Mouse (Mus musculus) kidney, embryonic 15.5 days (tissue): Measurements from ENCODE around the gene Pqlc3. TPM values are rescaled to one million over a fixed set of nuclear protein-coding genes. Genes with fewer than 3 reads are reported as not detected.
"Not testable (repeated sequence)": the region's sequence is repeated elsewhere in the genome, so short reads cannot be mapped to it uniquely, and the experiment has no call there.

Experiments
- ATAC-seq: fragments of 200-750 bp; cut with Nextera tagmentation; replicated peaks from 2 replicates; pipeline ENCODE4 v1.8.0; 2017; ENCODE audit warnings: moderate TSS enrichment; ENCODE audit not compliant: low FRiP score
- H3K27ac ChIP-seq: fragments of 300-500 bp; sonication (generic); 2 replicates; pipeline ENCODE4 v1.5.1; 2015; ENCODE audit warnings: mild to moderate bottlenecking, inconsistent platforms
- H3K27me3 ChIP-seq: fragments of 300-500 bp; sonication (generic); 2 replicates; pipeline ENCODE4 v1.6.1; 2015; ENCODE audit warnings: inconsistent platforms
- H3K36me3 ChIP-seq: fragments of 300-500 bp; sonication (generic); 2 replicates; pipeline ENCODE4 v1.6.1; 2015; ENCODE audit warnings: inconsistent platforms
- H3K4me1 ChIP-seq: fragments of 300-500 bp; sonication (generic); 2 replicates; pipeline ENCODE4 v1.6.1; 2015; ENCODE audit warnings: inconsistent platforms
- H3K4me2 ChIP-seq: fragments of 300-500 bp; sonication (generic); 2 replicates; pipeline ENCODE4 v1.6.1; 2015; ENCODE audit warnings: moderate library complexity, mild to moderate bottlenecking, inconsistent platforms
- H3K4me3 ChIP-seq: fragments of 300-500 bp; sonication (generic); replicated peaks from 2 replicates; pipeline ENCODE4 v1.5.1; 2015; ENCODE audit warnings: mild to moderate bottlenecking, inconsistent platforms
- H3K9ac ChIP-seq: fragments of 300-500 bp; sonication (generic); 2 replicates; pipeline ENCODE4 v1.6.1; 2015; ENCODE audit warnings: mild to moderate bottlenecking, inconsistent platforms
- H3K9me3 ChIP-seq: fragments of 300-500 bp; sonication (generic); replicated peaks from 2 replicates; pipeline ENCODE4 v1.6.1; 2016; ENCODE audit warnings: inconsistent platforms
- WGBS: fragments of 180-500 bp; shearing (Covaris S2); methylation state at CpG from one replicate; pipeline ENCODE4 v1.1.7; 2015; ENCODE audit warnings: mixed read lengths; 5-methylcytosine and 5-hydroxymethylcytosine counted together
- polyA plus RNA-seq: library from polyadenylated mRNA; unstranded; fragments of >200 nt; fragmentation: Nextera tagmentation; extraction: Ambion mirVana; gene quantifications from 2 replicates; pipeline ENCODE4 v1.2.1, GENCODE M21; 2015

The Pqlc3 gene
- polyA plus RNA-seq, 1 experiment from 2014 or later: 4.9 TPM

GRCm38 (mm10) chr12:17032694-17033463, 32.7 kb upstream of the Pqlc3 start:
- 39% methylated on average over 13 of the region's 13 CpGs for WGBS
- Histone ChIP-seq H3K27me3 (peaks cover 20% of the 10 kb centered on the region), H3K9me3 (0 out of 2 replicates have a peak, but pooled peaks cover 5% of the 10 kb centered on the region), H3K4me1 (no peaks in the 10 kb centered on the region), H3K4me3 (no peak overlapping the region), H3K27ac (no peak overlapping the region), H3K36me3 (no peaks in the 10 kb centered on the region), H3K4me2 (no peak overlapping the region), H3K9ac (no peak overlapping the region)
- no peak for ATAC-seq

DNA sequence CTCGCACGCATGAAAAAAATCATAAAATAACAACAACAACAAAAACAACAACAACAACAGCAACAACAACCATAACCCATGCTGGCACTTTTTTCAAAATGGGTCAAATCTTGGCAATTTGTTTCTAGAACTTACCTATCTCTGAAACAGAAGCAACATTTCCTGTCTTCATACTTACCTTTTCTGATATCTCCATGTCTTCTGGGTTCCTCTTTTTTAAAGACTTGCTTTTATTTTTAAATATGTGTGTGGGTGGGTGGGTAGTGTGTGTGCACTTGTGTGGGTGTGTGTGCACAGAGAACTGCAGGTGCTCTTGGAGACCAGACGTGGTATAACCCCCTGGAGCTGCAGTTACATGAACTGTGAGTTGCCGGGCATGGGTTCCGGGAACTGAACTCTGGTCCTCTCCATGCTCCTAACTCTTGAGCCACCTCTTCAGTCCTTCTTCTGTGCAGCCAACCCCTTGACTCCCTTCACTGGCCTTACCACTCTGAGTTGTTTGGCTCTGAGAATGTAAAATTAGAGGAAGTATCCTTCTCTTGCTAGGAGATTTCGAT, 24.4 kb upstream of the Pqlc3 start:
- Histone ChIP-seq H3K9me3 (0 out of 2 replicates have a peak, but pooled peaks cover 5% of the 10 kb centered on the region), H3K4me1 (0 out of 2 replicates have a peak, but pooled peaks cover 4% of the 10 kb centered on the region), H3K36me3 (no peaks in the 10 kb centered on the region), H3K27ac (no peak overlapping the region), H3K4me3 (no peak overlapping the region), H3K27me3 (0 out of 2 replicates have a peak, but pooled peaks cover under 1% of the 10 kb centered on the region), H3K9ac (no peak overlapping the region), H3K4me2 (no peak overlapping the region)
- WGBS: 86% methylated on average over 6 of the region's 6 CpGs
- no peak for ATAC-seq

- Histone ChIP-seq H3K4me3 (no peak overlapping the region), H3K9ac (no peak overlapping the region), H3K27ac (no peak overlapping the region), H3K9me3 (no peaks in the 10 kb centered on the region), H3K4me1 (0 out of 2 replicates have a peak, but pooled peaks cover 4% of the 10 kb centered on the region), H3K36me3 (no peaks in the 10 kb centered on the region), H3K4me2 (no peak overlapping the region), H3K27me3 (no peaks in the 10 kb centered on the region)
- WGBS: 86% methylated on average over 4 of the region's 4 CpGs
- no peak for ATAC-seq
Measured at GRCm38 (mm10) chr12:17022145-17022544, 21.9 kb upstream of the Pqlc3 start.

- 83% methylated on average over 4 of the region's 4 CpGs for WGBS
- ATAC-seq: not testable (repeated sequence)
Measured at GRCm38 (mm10) chr12:17021125-17021524, 20.9 kb upstream of the Pqlc3 start.

DNA sequence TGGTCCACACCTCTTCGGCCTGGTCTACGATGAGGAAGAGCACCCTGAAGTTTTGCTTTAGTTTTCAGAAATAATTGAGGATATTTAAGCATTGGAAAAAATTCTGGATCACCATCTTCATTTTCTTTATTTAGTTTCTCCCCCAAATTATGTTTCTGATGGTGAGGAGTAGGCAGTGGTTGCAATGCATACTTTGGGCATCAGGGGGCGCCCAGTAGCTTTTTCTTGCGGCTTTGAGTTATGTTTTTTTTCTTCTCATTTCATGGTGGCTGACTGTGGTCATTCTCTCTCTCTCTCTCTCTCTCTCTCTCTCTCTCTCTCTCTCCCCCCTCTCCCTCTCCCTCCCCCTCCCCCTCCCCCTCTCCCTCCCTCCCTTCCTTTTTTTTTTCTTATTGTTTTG, 18.3 kb upstream of the Pqlc3 start:
- Histone ChIP-seq H3K27ac (no peak overlapping the region), H3K9ac (no peak overlapping the region), H3K4me2 (no peak overlapping the region), H3K27me3 (no peaks in the 10 kb centered on the region), H3K36me3 (no peaks in the 10 kb centered on the region), H3K4me1 (no peaks in the 10 kb centered on the region), H3K4me3 (no peak overlapping the region), H3K9me3 (no peaks in the 10 kb centered on the region)
- 30% methylated on average over 4 of the region's 4 CpGs for whole genome bisulfite sequencing
- ATAC-seq: no peak

More at GRCm38 (mm10) chr12:17021125-17021524, 20.9 kb upstream of the Pqlc3 start:
- not testable (repeated sequence) for H3K27me3 ChIP-seq, H3K9ac ChIP-seq, H3K4me2 ChIP-seq, H3K4me3 ChIP-seq, H3K4me1 ChIP-seq, H3K9me3 ChIP-seq, H3K36me3 ChIP-seq, H3K27ac ChIP-seq

- H3K9ac ChIP-seq: no peak overlapping the region
- no peak overlapping the region for H3K27ac ChIP-seq
- no peak overlapping the region for H3K4me3 ChIP-seq
- no peaks in the 10 kb centered on the region for H3K36me3 ChIP-seq
- 63% methylated on average over 2 of the region's 2 CpGs for WGBS
- ATAC-seq: no peak
- 0 out of 2 replicates have a peak, but pooled peaks cover under 1% of the 10 kb centered on the region for H3K27me3 ChIP-seq
- no peaks in the 10 kb centered on the region for H3K9me3 ChIP-seq
- peaks cover 7% of the 10 kb centered on the region for H3K4me1 ChIP-seq
- H3K4me2 ChIP-seq: no peak overlapping the region
Measured at GRCm38 (mm10) chr12:17015711-17016110, 15.5 kb upstream of the Pqlc3 start.

DNA sequence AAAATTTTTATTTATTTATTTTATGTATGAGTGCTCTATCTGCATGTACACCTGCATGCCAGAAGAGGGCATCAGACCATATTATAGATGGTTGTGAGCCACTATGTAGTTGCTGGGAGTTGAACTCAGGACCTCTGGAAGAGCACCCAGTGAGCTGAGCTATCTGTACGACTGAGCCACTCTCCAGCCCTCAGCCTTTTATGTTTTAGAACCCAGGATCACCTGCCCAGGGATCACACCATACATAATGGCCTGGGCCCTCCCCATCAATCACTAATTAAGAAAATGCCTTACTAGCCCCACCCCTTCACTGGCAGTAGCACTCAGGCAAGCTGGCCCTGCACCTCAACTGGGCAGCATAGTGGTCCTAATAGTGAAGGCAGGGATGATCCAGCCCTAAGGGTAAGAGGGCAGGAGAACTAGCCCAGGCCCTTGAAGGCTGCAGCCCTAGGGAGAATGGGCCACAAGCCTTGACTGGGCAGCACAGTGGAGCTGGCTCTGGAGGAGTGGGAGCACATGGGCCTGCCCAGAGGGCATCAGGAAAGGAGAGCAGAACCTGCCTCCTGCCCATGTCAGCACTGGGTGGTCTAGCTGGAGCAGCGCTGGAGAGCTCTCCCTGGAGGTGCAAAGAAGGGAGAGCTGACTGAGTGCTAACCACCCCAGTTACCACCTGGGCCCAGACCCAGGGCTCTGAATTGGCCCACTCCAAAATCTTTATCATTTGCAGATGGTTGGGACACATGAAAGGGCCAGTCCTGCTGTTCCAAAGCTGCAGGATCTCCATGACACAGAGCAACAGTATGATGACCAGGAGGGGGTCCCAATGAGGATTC, 12.1 kb upstream of the Pqlc3 start:
- H3K36me3 ChIP-seq: no peaks in the 10 kb centered on the region
- no peak overlapping the region for H3K4me3 ChIP-seq
- no peak overlapping the region for H3K27ac ChIP-seq
- peak; percentile 26 for ATAC-seq
- 65% methylated on average over 2 of the region's 2 CpGs for whole genome bisulfite sequencing
- H3K9me3 ChIP-seq: 0 out of 2 replicates have a peak, but pooled peaks cover 3% of the 10 kb centered on the region
- no peak overlapping the region for H3K9ac ChIP-seq
- H3K27me3 ChIP-seq: 0 out of 2 replicates have a peak, but pooled peaks cover 3% of the 10 kb centered on the region
- H3K4me1 ChIP-seq: peaks cover 7% of the 10 kb centered on the region
- H3K4me2 ChIP-seq: no peak overlapping the region

DNA sequence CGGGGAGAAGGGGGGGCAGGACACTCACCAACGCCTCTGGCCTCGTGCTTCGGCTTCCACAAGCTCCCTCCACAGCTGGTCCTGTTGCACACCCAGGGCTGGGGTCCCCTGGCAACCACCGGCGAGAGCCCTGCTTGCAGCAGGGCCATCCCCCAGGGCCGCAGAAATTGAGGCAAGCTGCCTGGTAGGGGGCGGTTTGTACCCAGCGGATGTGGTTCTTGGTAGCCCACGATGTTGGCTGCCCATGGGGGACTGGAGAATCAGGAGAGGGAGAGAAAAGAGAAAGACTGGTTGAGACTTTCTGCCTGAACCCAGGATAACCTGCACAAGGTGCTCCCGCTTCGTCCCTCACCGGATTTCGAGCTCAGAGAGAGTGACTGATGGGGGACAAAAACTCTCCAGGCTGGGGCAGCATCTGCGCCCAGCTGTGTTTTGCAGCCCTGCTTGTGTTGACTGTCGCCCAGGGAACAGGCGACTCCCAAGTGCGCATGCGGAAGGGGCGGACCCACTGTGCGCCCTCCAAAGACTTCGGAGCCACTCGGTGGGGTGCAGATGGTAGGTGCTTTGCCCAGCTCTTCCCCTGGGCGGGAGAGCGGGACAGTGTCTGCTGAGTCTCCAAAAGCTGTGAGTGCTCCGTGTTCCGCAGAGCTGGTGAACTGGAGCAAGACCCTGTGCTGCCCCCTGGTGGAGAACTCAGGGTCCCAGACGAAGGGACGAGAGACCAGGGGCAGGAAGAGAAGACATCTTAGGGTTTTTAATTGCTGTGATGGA, 11.1 kb upstream of the Pqlc3 start, which contains the start of gene 2410004P03Rik:
2410004P03Rik (minus strand) TSS at position 628 of the 771 bp plus-strand sequence.
- Histone ChIP-seq H3K27me3 (peaks cover 3% of the 10 kb centered on the region; the same call in 1 of the 2 replicates), H3K4me1 (peaks cover 7% of the 10 kb centered on the region), H3K27ac (no peak within 1 kb of the TSS), H3K4me3 (peak within 1 kb of the TSS; percentile 44), H3K9me3 (0 out of 2 replicates have a peak, but pooled peaks cover 3% of the 10 kb centered on the region), H3K9ac (peak within 1 kb of the TSS; percentile 42; the same call in 1 of the 2 replicates), H3K36me3 (no peaks in the 10 kb centered on the region), H3K4me2 (peak within 1 kb of the TSS; percentile 66)
- WGBS: 9% methylated on average over 29 of the region's 29 CpGs
- peak; percentile 66 for ATAC-seq

- Histone ChIP-seq H3K36me3 (no peaks in the 10 kb centered on the region), H3K9ac (no peak overlapping the region), H3K9me3 (0 out of 2 replicates have a peak, but pooled peaks cover 3% of the 10 kb centered on the region), H3K27me3 (peaks cover 3% of the 10 kb centered on the region; the same call in 1 of the 2 replicates), H3K4me3 (no peak overlapping the region), H3K4me2 (no peak overlapping the region), H3K27ac (no peak overlapping the region), H3K4me1 (peaks cover 7% of the 10 kb centered on the region)
- ATAC-seq: no peak
- 95% methylated on average over 6 of the region's 6 CpGs for WGBS
Measured at GRCm38 (mm10) chr12:17009466-17009865, 9.3 kb upstream of the Pqlc3 start.

DNA sequence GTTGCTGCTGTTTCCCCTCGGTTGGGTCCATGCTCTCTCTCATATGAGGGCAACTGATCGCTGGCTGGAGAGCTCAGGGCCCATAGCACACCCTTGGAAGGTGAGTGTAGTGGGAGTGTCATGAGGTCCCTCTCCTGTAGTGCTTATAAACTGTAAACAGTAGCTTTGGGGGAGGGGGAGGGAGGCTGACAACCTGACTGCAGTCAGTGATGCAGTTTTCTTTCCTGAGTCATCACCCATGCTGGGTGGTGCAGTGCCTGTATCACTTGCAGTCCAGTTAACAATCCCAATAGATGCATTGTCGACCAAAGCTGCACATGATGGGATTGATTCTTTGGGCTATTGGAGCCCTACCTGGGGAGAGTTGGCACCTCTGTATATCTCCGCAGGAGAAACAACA, 1.0 kb upstream of the Pqlc3 start:
- Histone ChIP-seq H3K4me2 (no peak overlapping the region), H3K9ac (no peak overlapping the region), H3K4me1 (peaks cover 21% of the 10 kb centered on the region), H3K27me3 (peaks cover 42% of the 10 kb centered on the region), H3K27ac (no peak overlapping the region), H3K9me3 (no peaks in the 10 kb centered on the region), H3K36me3 (no peaks in the 10 kb centered on the region), H3K4me3 (no peak overlapping the region)
- no peak for ATAC-seq
- 53% methylated on average over 4 of the region's 4 CpGs for WGBS

GRCm38 (mm10) chr12:17000628-17001027, 420 bp upstream of the Pqlc3 start:
- no peak overlapping the region for H3K27ac ChIP-seq
- 49% methylated on average over 6 of the region's 6 CpGs for WGBS
- H3K4me2 ChIP-seq: peak overlapping the region; percentile 94
- no peaks in the 10 kb centered on the region for H3K9me3 ChIP-seq
- peaks cover 21% of the 10 kb centered on the region for H3K4me1 ChIP-seq
- no peak for ATAC-seq
- H3K9ac ChIP-seq: no peak overlapping the region
- H3K4me3 ChIP-seq: peak overlapping the region; percentile 68; the same call in 1 of the 2 replicates
- no peaks in the 10 kb centered on the region for H3K36me3 ChIP-seq
- H3K27me3 ChIP-seq: peaks cover 42% of the 10 kb centered on the region
